In genomic region chr14:121798411-121798799, GRCm38 (mm10) we compare ENCODE assay signal across 8 mouse cellular contexts. TPM values are rescaled to one million over a fixed set of nuclear protein-coding genes. Genes with fewer than 3 reads are reported as not detected.
DNase-seq lines count a peak whose midpoint lies in the region; ATAC-seq lines count a peak whose summit lies in the region.

No protein-coding gene starts in this region.

- H3K27me3 ChIP-seq in hindbrain, embryonic 11.5 days (ENCODE audit: control insufficient read depth, insufficient read depth, low read length): peaks cover 18% of the 10 kb centered on the region

- peak overlapping the region; percentile 64 for H3K9ac ChIP-seq in hindbrain, embryonic 11.5 days (ENCODE audit: low read depth, low read length)

- no peaks in the 10 kb centered on the region for H3K4me1 ChIP-seq in hindbrain, embryonic 11.5 days (replicated peaks; ENCODE audit: control insufficient read depth, insufficient read depth, low read length)

- DNase-seq in Muller cell, postnatal 12 days (ENCODE audit: inconsistent ontology term): peak; percentile 90
- DNase-seq in cerebellum, adult 9-11 months: peak; percentile 98
- DNase-seq in frontal cortex, adult 2 months (ENCODE audit: extremely low spot score in 1 of 2, low spot score in 1 of 2): peak; percentile 92 to 93
- DNase-seq in hindbrain, embryonic 11.5 days (ENCODE audit: low spot score): peak; percentile 93
- DNase-seq in layer of hippocampus, postnatal 10 days (ENCODE audit: low spot score in 2 of 2): peak; percentile 84 to 89
- DNase-seq in lung, postnatal 10 days: peak; percentile 95
- DNase-seq in retina, adult 2 months (ENCODE audit: low read depth, low spot score): peak; percentile 89
- peak; percentile 84 to 89 for DNase-seq in thymus, postnatal 36 days

- peak; percentile 93 for ATAC-seq in hindbrain, embryonic 11.5 days (ENCODE audit: low FRiP score)

- no peaks in the 10 kb centered on the region for H3K9me3 ChIP-seq in hindbrain, embryonic 11.5 days (ENCODE audit: control insufficient read depth, low read length)

- WGBS in hindbrain, embryonic 11.5 days: under 1% methylated on average over 21 of the region's 22 CpGs

- H3K4me2 ChIP-seq in hindbrain, embryonic 11.5 days (replicated peaks; ENCODE audit: low read depth, low read length): peak overlapping the region; percentile 91

- H3K27ac ChIP-seq in hindbrain, embryonic 11.5 days (ENCODE audit: low read depth, low read length): peak overlapping the region; percentile 55; the same call in 1 of the 2 replicates

- no peaks in the 10 kb centered on the region for H3K36me3 ChIP-seq in hindbrain, embryonic 11.5 days (ENCODE audit: control insufficient read depth, insufficient read depth, low read length)

- H3K4me3 ChIP-seq in hindbrain, embryonic 11.5 days (ENCODE audit: low read depth, low read length): peak overlapping the region; percentile 67

RNA-seq across cellular contexts. Expression of gene Dock9, which starts 0.8 kb away (rescaled TPM):
- 60.7 and 64.7 TPM in 2 replicates for polyA plus RNA-seq in frontal cortex, adult 2 months (2012; rRNA removed)
- polyA plus RNA-seq in hindbrain, embryonic 11.5 days (2014; fragmentation: Nextera tagmentation; extraction: Ambion mirVana): 5.4 and 6.0 TPM in 2 replicates
- 100 to 1,000 TPM; 246 to 254 TPM for total RNA-seq in layer of hippocampus, postnatal 10 days (2021)

Comparison
In these comparisons a context has a peak if more than half of its experiments do, and no peak if none do; other contexts are left out.
1. Peak in every context shown above with its lines: DNase-seq, ATAC-seq, H3K4me3 ChIP-seq and H3K27ac ChIP-seq.